In the genomic region with DNA sequence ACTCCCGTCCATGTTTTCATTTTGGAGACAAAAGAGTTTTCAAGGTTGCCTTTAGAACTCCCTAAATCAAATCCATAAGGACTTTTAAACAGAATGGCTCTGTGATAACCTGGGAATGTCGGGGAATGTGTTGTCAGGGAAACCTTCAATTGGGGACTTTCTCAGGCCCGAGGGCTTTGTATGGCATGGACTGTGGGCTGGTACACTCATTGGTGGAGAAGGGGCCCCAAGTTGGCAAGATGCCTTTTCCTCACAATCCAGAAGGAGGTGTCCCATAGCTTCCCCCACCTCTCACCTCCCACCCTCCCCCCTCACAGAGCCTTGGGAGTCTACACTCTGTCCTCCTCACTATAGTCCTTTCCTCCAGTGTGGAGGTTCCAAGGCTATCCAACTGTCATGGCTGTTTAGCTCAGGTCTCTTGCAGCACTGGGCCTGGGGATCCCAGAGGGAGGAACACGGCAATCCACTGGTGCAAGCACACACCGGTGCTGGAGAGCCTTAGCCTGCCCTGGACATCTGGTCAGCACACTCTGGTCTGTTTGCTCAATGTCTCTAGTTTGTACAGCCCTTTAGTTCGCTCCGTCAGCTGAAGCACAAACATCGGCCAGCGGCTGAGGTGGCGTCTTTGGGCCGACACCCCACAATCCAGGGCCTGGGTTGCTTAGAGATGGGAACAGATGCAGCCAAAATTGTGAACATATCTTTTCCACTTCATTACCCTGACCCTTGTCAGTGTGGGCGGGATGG, we compare ENCODE assay signal across 7 mouse cellular contexts. TPM values are rescaled to one million over a fixed set of nuclear protein-coding genes. Genes with fewer than 3 reads are reported as not detected.
DNase-seq lines count a peak whose midpoint lies in the region; ATAC-seq lines count a peak whose summit lies in the region.

No protein-coding gene starts in this region.

- no peak overlapping the region; the same call in 1 of the 2 replicates for H3K27ac ChIP-seq in midbrain, embryonic 12.5 days (replicated peaks)
- no peak overlapping the region for H3K27ac ChIP-seq in midbrain, embryonic 16.5 days (ENCODE audit: low read length)
- H3K27ac ChIP-seq in heart, embryonic 12.5 days (ENCODE audit: poor library complexity, severe bottlenecking): no peak overlapping the region

- DNase-seq in lung, adult 18-20 months: peak; percentile 77 to 87
- DNase-seq in testis, postnatal 14 days (ENCODE audit: low spot score): peak; percentile 54
- no peak for DNase-seq in right cerebral cortex, postnatal 4 days

- no peak for ATAC-seq in midbrain, embryonic 12.5 days (ENCODE audit: low FRiP score, low read depth)
- ATAC-seq in midbrain, embryonic 16.5 days: no peak
- 0 out of 2 replicates have a peak, but pooled peaks have one; percentile 13 for ATAC-seq in heart, embryonic 12.5 days (ENCODE audit: insufficient number of reproducible peaks, low FRiP score)
- ATAC-seq in activated CD4-positive, CD25-positive, alpha-beta regulatory T cell, adult 4 months: no peak

- no peak overlapping the region for H3K4me3 ChIP-seq in midbrain, embryonic 12.5 days
- no peak overlapping the region for H3K4me3 ChIP-seq in midbrain, embryonic 16.5 days (ENCODE audit: low read depth, low read length)
- H3K4me3 ChIP-seq in heart, embryonic 12.5 days: no peak overlapping the region

- no peaks in the 10 kb centered on the region for H3K36me3 ChIP-seq in midbrain, embryonic 12.5 days
- H3K36me3 ChIP-seq in midbrain, embryonic 16.5 days (ENCODE audit: control insufficient read depth, insufficient read depth, low read length): peaks cover 15% of the 10 kb centered on the region
- H3K36me3 ChIP-seq in heart, embryonic 12.5 days: no peaks in the 10 kb centered on the region

- 0 out of 2 replicates have a peak overlapping the region, but pooled peaks have one; percentile 15 for H3K9ac ChIP-seq in midbrain, embryonic 12.5 days (replicated peaks)
- no peak overlapping the region for H3K9ac ChIP-seq in midbrain, embryonic 16.5 days (ENCODE audit: low read depth, low read length)
- no peak overlapping the region for H3K9ac ChIP-seq in heart, embryonic 12.5 days

- H3K27me3 ChIP-seq in midbrain, embryonic 12.5 days: no peaks in the 10 kb centered on the region
- H3K27me3 ChIP-seq in midbrain, embryonic 16.5 days (ENCODE audit: control insufficient read depth, insufficient read depth, low read depth, low read length): no peaks in the 10 kb centered on the region
- H3K27me3 ChIP-seq in heart, embryonic 12.5 days (replicated peaks): no peaks in the 10 kb centered on the region

- H3K4me1 ChIP-seq in midbrain, embryonic 12.5 days: peaks cover 29% of the 10 kb centered on the region
- peaks cover 6% of the 10 kb centered on the region; the same call in 1 of the 2 replicates for H3K4me1 ChIP-seq in midbrain, embryonic 16.5 days (ENCODE audit: control insufficient read depth, insufficient read depth, low read length)
- peaks cover 42% of the 10 kb centered on the region for H3K4me1 ChIP-seq in heart, embryonic 12.5 days (replicated peaks)

- no peak overlapping the region for H3K4me2 ChIP-seq in midbrain, embryonic 12.5 days (replicated peaks)
- no peak overlapping the region for H3K4me2 ChIP-seq in midbrain, embryonic 16.5 days (ENCODE audit: low read length)
- no peak overlapping the region for H3K4me2 ChIP-seq in heart, embryonic 12.5 days

- H3K9me3 ChIP-seq in midbrain, embryonic 12.5 days: no peaks in the 10 kb centered on the region
- no peaks in the 10 kb centered on the region for H3K9me3 ChIP-seq in midbrain, embryonic 16.5 days (replicated peaks; ENCODE audit: control insufficient read depth, low read length, poor library complexity, severe bottlenecking)
- H3K9me3 ChIP-seq in heart, embryonic 12.5 days (replicated peaks): no peaks in the 10 kb centered on the region

- WGBS in midbrain, embryonic 12.5 days: 61% methylated on average over 12 of the region's 12 CpGs
- 63% methylated on average over 12 of the region's 12 CpGs for WGBS in midbrain, embryonic 16.5 days
- WGBS in heart, embryonic 12.5 days: 76% methylated on average over 12 of the region's 12 CpGs

RNA-seq across cellular contexts. Expression of a gene that starts 18.9 kb away (rescaled TPM):
- 12.7 and 15.4 TPM in 2 replicates for polyA plus RNA-seq in midbrain, embryonic 12.5 days (2016; fragmentation: Nextera tagmentation; extraction: Ambion mirVana)
- 19.4 and 21.0 TPM in 2 replicates for polyA plus RNA-seq in midbrain, embryonic 16.5 days (2015; fragmentation: Nextera tagmentation; extraction: Ambion mirVana)
- 4.1 and 4.3 TPM in 2 replicates for polyA plus RNA-seq in heart, embryonic 12.5 days (2016; fragmentation: Nextera tagmentation; extraction: Ambion mirVana)
- polyA plus RNA-seq in activated CD4-positive, CD25-positive, alpha-beta regulatory T cell, adult 4 months (2017; shearing (Covaris generic)): 10 to 100 TPM; 18.3 to 18.7 TPM

RNA-seq across cellular contexts. Expression of a gene that starts 37.0 kb away (rescaled TPM):
- 4.7 TPM in 2 replicates for polyA plus RNA-seq in midbrain, embryonic 12.5 days (2016; fragmentation: Nextera tagmentation; extraction: Ambion mirVana)
- 3.4 and 4.3 TPM in 2 replicates for polyA plus RNA-seq in midbrain, embryonic 16.5 days (2015; fragmentation: Nextera tagmentation; extraction: Ambion mirVana)
- 12.3 and 13.8 TPM in 2 replicates for polyA plus RNA-seq in heart, embryonic 12.5 days (2016; fragmentation: Nextera tagmentation; extraction: Ambion mirVana)
- under 1 TPM; 0.42 to 0.47 TPM for polyA plus RNA-seq in activated CD4-positive, CD25-positive, alpha-beta regulatory T cell, adult 4 months (2017; shearing (Covaris generic))

RNA-seq across cellular contexts. Expression of a gene that starts 37.5 kb away (rescaled TPM):
- 107 and 114 TPM in 2 replicates for polyA plus RNA-seq in midbrain, embryonic 12.5 days (2016; fragmentation: Nextera tagmentation; extraction: Ambion mirVana)
- polyA plus RNA-seq in midbrain, embryonic 16.5 days (2015; fragmentation: Nextera tagmentation; extraction: Ambion mirVana): 95.7 and 98.3 TPM in 2 replicates
- polyA plus RNA-seq in heart, embryonic 12.5 days (2016; fragmentation: Nextera tagmentation; extraction: Ambion mirVana): 75.3 and 80.1 TPM in 2 replicates
- polyA plus RNA-seq in activated CD4-positive, CD25-positive, alpha-beta regulatory T cell, adult 4 months (2017; shearing (Covaris generic)): 10 to 100 TPM; 24.3 to 47.6 TPM

RNA-seq across cellular contexts. Expression of a gene that starts 40.5 kb away (rescaled TPM):
- 0.30 and 0.66 TPM in 2 replicates for polyA plus RNA-seq in midbrain, embryonic 12.5 days (2016; fragmentation: Nextera tagmentation; extraction: Ambion mirVana)
- polyA plus RNA-seq in midbrain, embryonic 16.5 days (2015; fragmentation: Nextera tagmentation; extraction: Ambion mirVana): 2.8 and 2.9 TPM in 2 replicates
- polyA plus RNA-seq in heart, embryonic 12.5 days (2016; fragmentation: Nextera tagmentation; extraction: Ambion mirVana): 1.4 and 2.3 TPM in 2 replicates
- not detected for polyA plus RNA-seq in activated CD4-positive, CD25-positive, alpha-beta regulatory T cell, adult 4 months (2017; shearing (Covaris generic))
